Mouse (Mus musculus): Measurements from ENCODE around the gene Etv3. TPM values are rescaled to one million over a fixed set of nuclear protein-coding genes. Genes with fewer than 3 reads are reported as not detected.

The Etv3 gene
- total RNA-seq, 2 experiments from 2014 or later, result 19.2 to 20.0 TPM

- DNase-seq, result no peak
- intact Hi-C loops (cut with DNase I), result no loop called here
These were observed 13.0 kb upstream of the Etv3 start for GRCm38 (mm10) chr3:87511971-87512765.

- DNase-seq, result peak; percentile 38 to 48
- intact Hi-C loops (cut with DNase I), result no loop called here
These were observed 9.6 kb upstream of the Etv3 start for GRCm38 (mm10) chr3:87515567-87516081.

GRCm38 (mm10) chr3:87518425-87518824 is 6.8 kb upstream of the Etv3 start:
- intact Hi-C loops (cut with DNase I), result no loop called here
- DNase-seq, result no peak

- DNase-seq, result no peak
- intact Hi-C loops (cut with DNase I), result loop anchor here (5.0 kb wide), 1 partner anchor 96 kb away; the partner anchor contains the start of gene Arhgef11
These were observed 4.1 kb upstream of the Etv3 start for GRCm38 (mm10) chr3:87521126-87521525.

- intact Hi-C loops (cut with DNase I), result loop anchor here (5.0 kb wide), 1 partner anchor 95 kb away; the partner anchor contains the start of gene Arhgef11
- no peak for DNase-seq
These were observed 3.4 kb upstream of the Etv3 start for GRCm38 (mm10) chr3:87521833-87522232.

- DNase-seq, result no peak
- intact Hi-C loops (cut with DNase I), result loop anchor here (5.0 kb wide), 1 partner anchor 94 kb away; the partner anchor contains the start of gene Arhgef11
These were observed 1.5 kb upstream of the Etv3 start for GRCm38 (mm10) chr3:87523701-87524100.

- peak in 1 of 2 experiments; percentile 27 for DNase-seq
- intact Hi-C loops (cut with DNase I), result loop anchor here (1.0 kb wide), 2 partner anchors 17 to 36 kb away; no protein-coding TSS in a partner anchor
These were observed 797 bp downstream of the Etv3 start for GRCm38 (mm10) chr3:87525837-87526570.

GRCm38 (mm10) chr3:87527139-87527538 is 1.9 kb downstream of the Etv3 start:
- intact Hi-C loops (cut with DNase I), result no loop called here
- no peak for DNase-seq

GRCm38 (mm10) chr3:87528021-87528420 is 2.8 kb downstream of the Etv3 start:
- intact Hi-C loops (cut with DNase I), result no loop called here
- DNase-seq, result no peak

- intact Hi-C loops (cut with DNase I), result no loop called here
- DNase-seq, result no peak
These were observed 3.6 kb downstream of the Etv3 start for GRCm38 (mm10) chr3:87528841-87529240.

- intact Hi-C loops (cut with DNase I), result no loop called here
- no peak for DNase-seq
These were observed 4.4 kb downstream of the Etv3 start for GRCm38 (mm10) chr3:87529568-87529967.

GRCm38 (mm10) chr3:87530234-87530633 is 5.0 kb downstream of the Etv3 start:
- intact Hi-C loops (cut with DNase I), result no loop called here
- no peak for DNase-seq

- DNase-seq, result no peak
- intact Hi-C loops (cut with DNase I), result no loop called here
These were observed 8.6 kb downstream of the Etv3 start for GRCm38 (mm10) chr3:87533667-87534378.

- no peak for DNase-seq
- intact Hi-C loops (cut with DNase I), result no loop called here
These were observed 12.8 kb downstream of the Etv3 start for GRCm38 (mm10) chr3:87538034-87538433.

- no peak for DNase-seq
These were observed 14.9 kb downstream of the Etv3 start for GRCm38 (mm10) chr3:87540028-87540675.

GRCm38 (mm10) chr3:87540714-87541113 is 15.5 kb downstream of the Etv3 start:
- no peak for DNase-seq
- intact Hi-C loops (cut with DNase I), result no loop called here

More at GRCm38 (mm10) chr3:87540028-87540675, 14.9 kb downstream of the Etv3 start:
- intact Hi-C loops (cut with DNase I), result no loop called here

- peak in 1 of 2 experiments; percentile 45 for DNase-seq
- intact Hi-C loops (cut with DNase I), result no loop called here
These were observed 17.4 kb downstream of the Etv3 start for GRCm38 (mm10) chr3:87542481-87543215.

GRCm38 (mm10) chr3:87545554-87545953 is 20.3 kb downstream of the Etv3 start:
- DNase-seq, result no peak
- intact Hi-C loops (cut with DNase I), result no loop called here

- no peak for DNase-seq
- intact Hi-C loops (cut with DNase I), result no loop called here
These were observed 21.1 kb downstream of the Etv3 start for GRCm38 (mm10) chr3:87546291-87546721.
